Mouse (Mus musculus): ENCODE measurements around the gene Runx1.

Runx1 gene

GRCm38 (mm10) chr16:92611641-92612149 lies 214.3 kb downstream of the Runx1 start:
- no peak for DNase-seq (ENCODE audit: low read depth)

GRCm38 (mm10) chr16:92610464-92610863 lies 215.5 kb downstream of the Runx1 start:
- DNase-seq (ENCODE audit: low read depth) = no peak

DNA sequence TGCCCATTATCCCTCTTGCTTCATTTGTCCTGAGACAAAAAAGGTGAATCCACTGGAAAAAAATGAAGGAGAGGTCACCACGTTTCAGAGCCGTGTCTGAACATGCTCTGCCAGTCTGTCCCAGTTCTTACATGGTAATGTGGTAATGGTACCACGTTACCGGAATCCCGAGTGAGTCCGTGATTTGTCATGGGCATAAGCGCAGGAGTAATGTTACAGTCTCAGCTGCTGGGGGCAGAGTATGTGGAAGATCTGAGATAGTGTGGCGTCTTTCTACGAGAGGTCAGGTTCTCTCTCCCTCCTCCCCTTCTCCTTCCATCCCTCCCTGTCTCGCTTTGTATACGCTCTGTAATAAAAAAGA lies 216.3 kb downstream of the Runx1 start:
- no peak for DNase-seq (ENCODE audit: low read depth)

DNA sequence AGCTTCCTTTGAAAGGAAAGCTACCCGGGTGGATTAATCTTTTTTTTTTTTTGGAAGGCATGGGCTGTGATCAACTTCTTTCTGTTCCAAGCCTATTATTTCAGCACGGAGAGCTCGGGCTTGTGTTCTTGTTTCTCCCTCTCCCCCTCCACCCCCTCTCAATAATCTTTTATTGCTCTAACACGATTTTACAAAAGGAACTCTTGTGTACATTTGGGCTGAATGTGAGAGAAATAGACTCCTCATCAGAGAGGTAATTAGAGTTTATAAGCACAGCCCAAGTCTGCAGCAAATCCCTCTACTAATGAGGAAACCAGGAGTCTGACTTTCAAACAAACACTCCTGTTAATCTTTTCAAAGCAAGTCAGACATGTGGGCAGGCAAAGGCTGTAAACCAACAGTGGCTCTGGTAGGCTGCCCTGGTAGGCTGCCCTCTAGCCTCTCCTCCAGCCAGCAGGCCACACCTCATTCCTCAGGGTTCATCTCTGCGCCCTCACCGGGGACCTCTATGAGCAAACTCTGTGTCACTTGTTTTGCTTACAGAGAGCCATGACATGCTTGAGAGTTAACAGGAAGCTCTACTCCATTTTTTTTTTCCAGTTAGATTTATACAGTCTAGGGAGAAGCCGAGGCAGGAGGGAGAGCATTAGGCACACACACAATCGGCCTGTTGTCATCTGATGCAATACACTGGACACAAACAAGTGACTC lies 216.8 kb downstream of the Runx1 start:
- DNase-seq (ENCODE audit: low read depth) = no peak

DNA sequence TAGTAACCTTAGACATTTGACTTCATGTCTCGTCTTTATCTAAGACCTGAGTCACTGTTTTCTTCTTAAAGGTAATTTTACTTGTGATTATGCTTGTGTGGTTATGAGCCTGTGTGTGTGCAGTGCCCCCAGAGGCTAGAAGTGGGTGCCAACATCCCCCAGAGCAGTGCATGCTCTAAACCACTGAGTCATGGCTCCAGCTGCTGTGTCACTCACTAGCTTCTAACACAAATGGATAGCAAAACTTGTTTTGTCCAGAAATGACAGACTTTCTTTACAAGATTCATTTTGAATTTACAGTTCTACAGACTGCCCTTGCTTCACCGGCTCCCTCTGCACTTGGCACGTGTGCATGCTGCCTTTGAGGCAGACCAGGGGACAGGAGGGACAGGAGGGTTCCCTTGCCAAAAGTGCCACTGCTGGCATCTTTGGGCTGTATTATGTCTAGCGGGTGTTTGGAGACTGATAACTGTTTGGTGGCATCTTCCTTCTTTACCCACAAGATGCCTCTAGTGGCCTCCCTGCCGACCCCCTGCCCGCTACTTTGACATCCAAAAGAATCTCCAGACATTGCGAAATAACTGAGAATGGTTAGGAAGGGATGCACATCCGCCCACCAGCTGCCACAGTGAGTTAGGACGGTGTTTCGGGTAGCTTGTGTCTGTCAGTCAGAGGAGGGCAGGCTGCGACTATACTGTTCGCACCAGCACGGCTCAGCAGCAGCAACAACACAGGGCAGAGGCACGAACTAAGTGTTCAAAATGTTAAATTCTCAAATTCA lies 217.6 kb downstream of the Runx1 start:
- DNase-seq (ENCODE audit: low read depth) = no peak

- no peak for DNase-seq (ENCODE audit: low read depth)
Observed at GRCm38 (mm10) chr16:92606491-92606965, 219.4 kb downstream of the Runx1 start.

DNA sequence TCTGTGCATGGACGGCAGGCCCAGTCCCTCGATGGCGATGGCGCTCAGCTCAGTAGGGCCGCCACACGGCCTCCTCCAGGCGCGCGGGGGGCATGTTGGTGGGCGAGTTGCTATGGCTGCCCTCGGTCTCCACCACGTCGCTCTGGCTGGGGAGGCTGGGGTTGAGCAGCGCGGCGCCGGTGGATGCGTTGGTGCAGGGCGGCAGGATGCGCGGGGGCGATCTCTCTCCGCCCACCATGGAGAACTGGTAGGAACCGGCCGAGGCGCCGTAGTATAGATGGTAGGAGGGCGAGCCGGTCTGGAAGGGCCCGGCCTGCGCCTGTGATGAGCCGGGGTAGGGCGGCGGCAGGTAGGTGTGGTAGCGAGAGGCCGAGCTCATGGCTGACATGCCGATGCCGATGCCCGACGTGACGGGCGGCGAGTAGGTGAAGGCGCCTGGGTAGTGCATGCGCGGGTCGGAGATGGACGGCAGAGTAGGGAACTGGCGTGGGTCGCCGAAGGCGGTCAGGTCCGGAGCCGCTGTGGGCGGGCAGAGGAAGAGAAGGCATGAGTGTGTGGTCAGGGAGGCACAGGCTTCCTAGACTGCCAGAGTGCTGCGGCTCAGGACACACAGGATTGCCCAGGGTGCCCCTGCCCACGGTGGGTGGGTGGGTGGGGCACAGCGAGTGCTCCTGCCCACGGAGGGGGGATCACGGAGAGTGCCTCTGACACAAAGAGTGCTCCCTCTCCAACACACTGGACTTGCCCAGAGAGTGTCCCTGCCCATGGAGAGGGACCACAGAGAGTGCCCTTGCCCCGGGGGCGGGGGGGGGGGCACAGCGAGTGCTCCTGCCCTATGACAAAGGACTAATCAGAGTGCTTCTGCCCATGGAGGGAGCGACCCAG lies 220.1 kb downstream of the Runx1 start:
- no peak for DNase-seq (ENCODE audit: low read depth)

- DNase-seq (ENCODE audit: low read depth) = no peak
Observed at GRCm38 (mm10) chr16:92602504-92602903, 223.4 kb downstream of the Runx1 start.

DNA sequence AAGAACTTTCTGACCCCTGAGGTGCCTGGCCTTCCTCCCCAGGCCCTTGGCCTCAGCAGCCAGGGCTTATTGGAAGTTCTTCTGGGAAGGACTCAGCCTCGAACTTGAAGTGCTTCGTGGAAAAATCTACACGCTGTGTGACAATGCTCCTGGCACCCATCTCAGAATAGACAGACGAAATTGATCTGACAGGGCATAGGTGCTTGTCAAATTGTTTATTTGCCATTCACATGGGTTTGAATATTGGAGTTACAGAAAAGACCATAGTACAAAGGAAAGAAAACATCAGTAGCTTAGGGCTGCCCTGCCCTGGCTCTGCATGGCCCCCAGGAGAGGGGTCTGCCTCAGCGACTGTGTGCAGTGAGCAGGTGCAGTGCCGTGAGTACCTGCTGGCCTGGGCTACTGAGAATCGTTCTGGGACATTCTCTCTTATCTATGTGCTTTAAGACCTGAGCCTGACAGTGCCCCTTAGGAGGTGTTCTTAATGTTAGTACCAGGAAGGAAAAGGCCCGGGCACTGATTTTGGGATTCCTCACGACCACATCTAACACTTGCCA lies 224.6 kb downstream of the Runx1 start:
- no peak for DNase-seq (ENCODE audit: low read depth)

GRCm38 (mm10) chr16:92599451-92599850 lies 226.5 kb downstream of the Runx1 start:
- DNase-seq (ENCODE audit: low read depth) = no peak

DNA sequence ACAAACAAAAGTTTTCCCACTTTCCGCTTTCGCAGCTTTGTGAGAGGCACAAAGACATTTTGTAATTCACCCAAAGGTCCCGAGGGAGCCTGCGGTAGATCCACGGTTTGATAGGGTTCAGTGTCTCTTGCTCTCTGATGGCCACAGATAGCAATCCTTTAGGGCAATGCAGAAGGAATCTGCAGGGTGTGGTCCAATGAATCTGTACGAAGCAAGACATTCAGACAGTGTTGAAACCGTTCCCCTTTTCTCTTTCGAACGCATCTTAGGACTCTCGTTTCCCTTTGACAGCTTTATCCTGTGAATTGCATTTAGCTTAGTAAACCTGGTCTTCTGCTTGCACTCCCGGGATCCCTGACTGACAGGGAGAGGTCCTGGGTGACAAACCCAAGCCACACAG lies 228.3 kb downstream of the Runx1 start:
- no peak for DNase-seq (ENCODE audit: low read depth)

GRCm38 (mm10) chr16:92592207-92592606 lies 233.7 kb downstream of the Runx1 start:
- no peak for DNase-seq (ENCODE audit: low read depth)

DNA sequence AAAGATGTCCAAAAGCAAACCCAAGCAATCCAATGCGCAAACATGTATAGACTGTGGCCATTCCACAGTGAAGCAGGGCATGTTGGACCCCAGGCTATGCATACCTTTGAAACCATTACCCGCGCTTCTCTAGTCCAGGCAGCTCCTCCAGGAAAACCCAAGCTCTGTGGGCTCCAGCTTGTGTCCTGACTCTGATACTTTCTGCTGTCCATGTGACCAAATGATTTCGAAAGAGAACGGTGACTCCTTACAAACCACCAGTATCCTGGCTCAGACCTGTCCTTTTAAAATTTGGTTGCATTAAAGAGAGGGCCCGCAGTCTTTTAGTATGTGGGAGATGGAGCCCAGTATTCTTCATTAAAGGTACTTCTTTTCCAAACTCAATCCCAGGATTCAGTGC lies 234.2 kb downstream of the Runx1 start:
- DNase-seq (ENCODE audit: low read depth) = no peak

GRCm38 (mm10) chr16:92587836-92588235 lies 238.1 kb downstream of the Runx1 start:
- no peak for DNase-seq (ENCODE audit: low read depth)

DNA sequence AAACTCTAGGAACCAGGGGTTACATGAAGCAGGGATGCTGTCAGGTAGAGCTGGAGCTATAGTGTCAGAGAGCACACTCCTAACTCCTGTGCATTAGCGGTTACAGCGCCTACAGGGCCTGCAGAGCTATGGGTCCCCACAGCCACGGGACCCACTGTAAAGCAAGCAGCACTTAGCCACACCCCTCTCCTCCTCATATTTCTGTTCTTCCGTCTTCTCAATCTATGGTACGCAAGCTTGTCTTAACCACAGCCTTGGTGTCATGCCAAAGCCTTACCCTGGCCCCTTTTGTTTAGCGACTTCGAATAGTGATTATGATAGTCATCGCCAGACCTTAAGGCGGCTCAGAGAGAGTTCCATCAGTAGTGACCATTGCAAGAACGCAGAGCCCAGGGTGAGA lies 244.2 kb downstream of the Runx1 start:
- DNase-seq (ENCODE audit: low read depth) = no peak

GRCm38 (mm10) chr16:92580981-92581380 lies 245.0 kb downstream of the Runx1 start:
- DNase-seq (ENCODE audit: low read depth) = no peak

- no peak for DNase-seq (ENCODE audit: low read depth)
Observed at GRCm38 (mm10) chr16:92578915-92579653, 246.9 kb downstream of the Runx1 start.

- DNase-seq (ENCODE audit: low read depth) = no peak
Observed at GRCm38 (mm10) chr16:92577381-92577780, 248.6 kb downstream of the Runx1 start.

- DNase-seq (ENCODE audit: low read depth) = no peak
Observed at GRCm38 (mm10) chr16:92575792-92576191, 250.2 kb downstream of the Runx1 start.

DNA sequence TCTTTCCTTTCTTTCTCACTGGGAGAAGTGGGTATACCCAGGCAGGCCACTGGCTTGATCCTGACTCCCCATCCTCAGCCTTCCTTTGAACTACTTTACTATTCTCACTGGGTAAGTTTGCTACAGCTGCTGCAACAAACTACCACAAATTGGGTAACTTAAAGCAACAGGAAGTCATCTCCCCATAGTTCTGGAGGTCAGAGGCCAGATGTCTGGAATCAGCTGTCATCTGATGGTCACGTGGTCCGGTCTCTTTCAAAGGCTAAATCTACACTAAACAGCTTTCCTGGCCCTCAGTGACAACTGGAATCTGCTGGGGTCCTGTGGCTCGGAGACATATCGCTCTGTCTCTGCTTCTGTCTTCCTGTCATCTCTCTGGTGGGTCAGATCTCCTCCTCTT lies 252.8 kb downstream of the Runx1 start:
- no peak for DNase-seq (ENCODE audit: low read depth)

DNA sequence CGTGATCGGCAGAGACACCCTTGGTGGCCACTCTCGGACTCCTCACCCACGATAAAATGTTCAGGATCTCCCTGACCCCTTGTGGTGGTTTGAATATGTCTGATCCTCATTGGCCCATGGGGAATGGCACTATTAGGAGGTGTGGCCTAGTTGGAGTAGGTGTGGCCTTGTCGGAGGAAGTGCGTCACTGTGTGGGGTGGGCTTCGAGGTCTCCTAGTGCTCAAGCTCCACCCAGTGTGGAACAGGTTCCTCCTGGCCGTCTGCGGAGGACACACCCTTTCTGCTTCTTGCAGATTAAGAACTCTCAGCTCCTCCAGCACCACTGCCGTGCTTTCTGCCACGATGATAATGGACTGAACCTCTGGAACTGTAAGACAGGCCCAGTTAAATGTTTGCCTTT lies 254.7 kb downstream of the Runx1 start:
- DNase-seq (ENCODE audit: low read depth) = no peak
